Mouse (Mus musculus) embryonic facial prominence, embryonic 13.5 days (tissue): Measurements from ENCODE around the gene Abca3. TPM values are rescaled to one million over a fixed set of nuclear protein-coding genes. Genes with fewer than 3 reads are reported as not detected.
A peak's percentile ranks its signal among the peaks of the same experiment; 100 is the strongest.

Experiments used
- ATAC-seq: fragments of 200-750 bp; cut with Nextera tagmentation; 2 replicates; pipeline ENCODE4 v1.8.0; 2017; ENCODE audit warnings: low read depth; ENCODE audit not compliant: insufficient number of reproducible peaks, insufficient read depth, low FRiP score, low TSS enrichment
- H3K27ac ChIP-seq: fragments of 300-500 bp; sonication (generic); 2 replicates; pipeline ENCODE4 v1.5.1; 2015; ENCODE audit warnings: moderate library complexity, mild to moderate bottlenecking, inconsistent platforms
- H3K27me3 ChIP-seq: fragments of 300-500 bp; sonication (generic); 2 replicates; pipeline ENCODE4 v1.6.1; 2015; ENCODE audit warnings: mild to moderate bottlenecking, inconsistent platforms
- H3K36me3 ChIP-seq: fragments of 300-500 bp; sonication (generic); 2 replicates; pipeline ENCODE4 v1.6.1; 2015; ENCODE audit warnings: mild to moderate bottlenecking, inconsistent platforms
- H3K4me1 ChIP-seq: fragments of 300-500 bp; sonication (generic); 2 replicates; pipeline ENCODE4 v1.6.1; 2015; ENCODE audit warnings: inconsistent platforms
- H3K4me2 ChIP-seq: fragments of 300-500 bp; sonication (generic); 2 replicates; pipeline ENCODE4 v1.6.1; 2015; ENCODE audit warnings: moderate library complexity, mild to moderate bottlenecking, inconsistent platforms
- H3K4me3 ChIP-seq: fragments of 300-500 bp; sonication (generic); 2 replicates; pipeline ENCODE4 v1.5.1; 2015; ENCODE audit warnings: mild to moderate bottlenecking, inconsistent platforms
- H3K9ac ChIP-seq: fragments of 300-500 bp; sonication (generic); 2 replicates; pipeline ENCODE4 v1.6.1; 2015; ENCODE audit warnings: mild to moderate bottlenecking, inconsistent platforms
- H3K9me3 ChIP-seq: fragments of 300-500 bp; sonication (generic); 2 replicates; pipeline ENCODE4 v1.6.1; 2016; ENCODE audit warnings: inconsistent platforms
- WGBS: fragments of 180-500 bp; shearing (Covaris S2); methylation state at CpG from one replicate; pipeline ENCODE4 v1.1.7; 2015; ENCODE audit warnings: mixed read lengths; 5-methylcytosine and 5-hydroxymethylcytosine counted together
- polyA plus RNA-seq: library from polyadenylated mRNA; unstranded; fragments of >200 nt; fragmentation: Nextera tagmentation; extraction: Ambion mirVana; gene quantifications from 2 replicates; pipeline ENCODE4 v1.2.1, GENCODE M21; 2015

The Abca3 gene
- polyA plus RNA-seq, 1 experiment from 2014 or later = 5.3 TPM

- Histone ChIP-seq H3K27ac (no peak overlapping the region), H3K27me3 (peaks cover 34% of the 10 kb centered on the region), H3K4me2 (no peak overlapping the region), H3K4me3 (no peak overlapping the region), H3K9ac (no peak overlapping the region), H3K4me1 (peaks cover 21% of the 10 kb centered on the region), H3K9me3 (no peaks in the 10 kb centered on the region), H3K36me3 (no peaks in the 10 kb centered on the region)
- 86% methylated on average over 8 of the region's 8 CpGs for WGBS
- ATAC-seq = no peak
These were observed 3.5 kb downstream of the Abca3 start for GRCm38 (mm10) chr17:24355284-24355683.

- H3K4me1 ChIP-seq = no peaks in the 10 kb centered on the region
These were observed 7.3 kb downstream of the Abca3 start for GRCm38 (mm10) chr17:24359006-24359405.

GRCm38 (mm10) chr17:24359903-24360302 lies 8.2 kb downstream of the Abca3 start:
- Histone ChIP-seq H3K9ac (no peak overlapping the region), H3K4me3 (no peak overlapping the region), H3K36me3 (no peaks in the 10 kb centered on the region), H3K27ac (no peak overlapping the region), H3K9me3 (no peaks in the 10 kb centered on the region), H3K4me2 (no peak overlapping the region), H3K4me1 (no peaks in the 10 kb centered on the region), H3K27me3 (no peaks in the 10 kb centered on the region)
- WGBS = 75% methylated on average over 2 of the region's 2 CpGs
- no peak for ATAC-seq

More at GRCm38 (mm10) chr17:24359006-24359405, 7.3 kb downstream of the Abca3 start:
- Histone ChIP-seq H3K4me3 (no peak overlapping the region), H3K4me2 (no peak overlapping the region), H3K9me3 (no peaks in the 10 kb centered on the region), H3K27me3 (peaks cover 3% of the 10 kb centered on the region; the same call in 1 of the 2 replicates), H3K36me3 (no peaks in the 10 kb centered on the region), H3K27ac (no peak overlapping the region), H3K9ac (no peak overlapping the region)
- 88% methylated on average over 8 of the region's 8 CpGs for WGBS
- no peak for ATAC-seq

- 79% methylated on average over 8 of the region's 8 CpGs for WGBS
- no peak overlapping the region for H3K4me2 ChIP-seq
These were observed 9.1 kb downstream of the Abca3 start for GRCm38 (mm10) chr17:24360841-24361240.

GRCm38 (mm10) chr17:24361291-24361690 lies 9.5 kb downstream of the Abca3 start:
- Histone ChIP-seq H3K9me3 (no peaks in the 10 kb centered on the region), H3K27me3 (no peaks in the 10 kb centered on the region), H3K36me3 (no peaks in the 10 kb centered on the region), H3K4me2 (no peak overlapping the region), H3K4me3 (no peak overlapping the region), H3K9ac (no peak overlapping the region), H3K4me1 (no peaks in the 10 kb centered on the region), H3K27ac (no peak overlapping the region)
- ATAC-seq = no peak
- 86% methylated on average over 5 of the region's 5 CpGs for WGBS

More at GRCm38 (mm10) chr17:24360841-24361240, 9.1 kb downstream of the Abca3 start:
- no peak for ATAC-seq
- Histone ChIP-seq H3K27me3 (no peaks in the 10 kb centered on the region), H3K9ac (no peak overlapping the region), H3K9me3 (no peaks in the 10 kb centered on the region), H3K36me3 (no peaks in the 10 kb centered on the region), H3K4me1 (no peaks in the 10 kb centered on the region), H3K27ac (no peak overlapping the region), H3K4me3 (no peak overlapping the region)

GRCm38 (mm10) chr17:24362527-24362926 lies 10.8 kb downstream of the Abca3 start:
- H3K9me3 ChIP-seq = no peaks in the 10 kb centered on the region
- H3K4me1 ChIP-seq = no peaks in the 10 kb centered on the region
- no peak for ATAC-seq
- H3K27ac ChIP-seq = no peak overlapping the region
- H3K36me3 ChIP-seq = no peaks in the 10 kb centered on the region
- no peak overlapping the region for H3K9ac ChIP-seq
- WGBS = 79% methylated on average over 9 of the region's 9 CpGs
- H3K4me3 ChIP-seq = no peak overlapping the region
- no peak overlapping the region for H3K4me2 ChIP-seq
- H3K27me3 ChIP-seq = no peaks in the 10 kb centered on the region

DNA sequence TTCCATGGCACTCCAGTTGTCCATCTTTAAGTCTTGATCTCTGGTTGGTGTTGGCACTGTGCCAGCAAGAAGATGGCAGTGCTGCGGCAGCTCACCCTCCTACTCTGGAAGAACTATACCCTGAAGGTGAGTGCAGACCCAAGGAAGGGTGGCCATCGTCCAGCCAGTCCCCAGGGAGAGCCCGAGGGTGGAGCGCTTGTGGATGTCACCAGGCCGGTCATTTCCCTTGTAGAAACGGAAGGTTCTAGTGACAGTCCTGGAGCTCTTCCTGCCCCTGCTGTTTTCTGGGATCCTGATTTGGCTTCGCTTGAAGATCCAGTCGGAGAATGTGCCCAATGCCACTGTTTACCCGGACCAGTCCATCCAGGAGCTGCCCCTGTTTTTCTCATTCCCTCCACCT lies 12.7 kb downstream of the Abca3 start:
- no peaks in the 10 kb centered on the region for H3K36me3 ChIP-seq
- no peaks in the 10 kb centered on the region for H3K27me3 ChIP-seq
- H3K4me2 ChIP-seq = no peak overlapping the region
- H3K9ac ChIP-seq = no peak overlapping the region
- no peak for ATAC-seq
- WGBS = 86% methylated on average over 9 of the region's 9 CpGs
- H3K4me1 ChIP-seq = no peaks in the 10 kb centered on the region
- H3K4me3 ChIP-seq = no peak overlapping the region
- no peak overlapping the region for H3K27ac ChIP-seq
- no peaks in the 10 kb centered on the region for H3K9me3 ChIP-seq

DNA sequence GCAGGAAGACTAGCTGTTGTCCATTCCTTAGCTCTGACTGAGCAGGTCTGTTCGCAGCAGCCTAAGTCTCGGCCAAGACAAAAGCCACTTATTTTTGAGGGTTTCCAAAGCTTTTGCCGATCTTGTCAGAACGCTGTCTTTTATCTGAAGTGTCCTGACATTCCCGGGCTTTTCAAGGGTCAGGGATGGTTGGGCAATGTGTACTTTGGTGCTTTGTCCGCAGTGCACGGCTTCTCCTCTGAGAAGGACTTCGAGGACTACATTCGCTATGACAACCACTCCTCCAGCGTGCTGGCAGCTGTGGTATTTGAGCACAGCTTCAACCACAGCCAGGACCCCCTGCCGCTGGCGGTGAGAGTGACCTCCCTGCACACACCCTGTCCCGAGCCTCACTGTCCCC lies 14.1 kb downstream of the Abca3 start:
- Histone ChIP-seq H3K4me1 (no peaks in the 10 kb centered on the region), H3K27me3 (no peaks in the 10 kb centered on the region), H3K36me3 (no peaks in the 10 kb centered on the region), H3K27ac (no peak overlapping the region), H3K4me2 (no peak overlapping the region), H3K4me3 (no peak overlapping the region), H3K9ac (peak overlapping the region; percentile 4; the same call in 1 of the 2 replicates), H3K9me3 (no peaks in the 10 kb centered on the region)
- WGBS = 61% methylated on average over 13 of the region's 13 CpGs
- ATAC-seq = no peak

- Histone ChIP-seq H3K36me3 (no peaks in the 10 kb centered on the region), H3K27me3 (no peaks in the 10 kb centered on the region), H3K4me2 (no peak overlapping the region), H3K9ac (no peak overlapping the region), H3K4me1 (no peaks in the 10 kb centered on the region), H3K4me3 (no peak overlapping the region), H3K27ac (no peak overlapping the region), H3K9me3 (no peaks in the 10 kb centered on the region)
- ATAC-seq = no peak
- WGBS = 65% methylated on average over 5 of the region's 5 CpGs
These were observed 23.5 kb downstream of the Abca3 start for GRCm38 (mm10) chr17:24375094-24375712.

DNA sequence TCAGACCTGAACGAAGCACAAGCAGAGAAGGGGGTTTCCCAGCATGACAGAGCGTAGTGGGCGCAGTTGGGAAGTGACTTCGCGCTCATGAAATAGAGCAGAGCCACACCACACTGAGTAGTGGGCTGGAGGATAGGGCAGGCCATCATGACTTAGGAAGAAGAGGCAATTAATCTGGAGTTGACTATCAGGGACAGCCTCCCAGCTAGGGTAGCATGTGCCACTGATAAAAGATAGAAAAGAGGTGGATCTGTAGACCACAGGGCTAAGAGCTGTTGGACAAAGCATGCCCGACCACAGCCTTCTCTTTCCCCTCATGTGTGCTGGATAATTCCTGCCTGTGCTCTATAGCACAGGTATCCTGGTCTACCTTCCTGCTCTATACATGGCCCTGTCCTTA lies 24.1 kb downstream of the Abca3 start:
- Histone ChIP-seq H3K27ac (no peak overlapping the region), H3K36me3 (no peaks in the 10 kb centered on the region), H3K4me3 (no peak overlapping the region), H3K4me2 (no peak overlapping the region), H3K9me3 (no peaks in the 10 kb centered on the region), H3K27me3 (no peaks in the 10 kb centered on the region), H3K9ac (no peak overlapping the region), H3K4me1 (no peaks in the 10 kb centered on the region)
- ATAC-seq = no peak
- WGBS = 92% methylated on average over 6 of the region's 6 CpGs

- no peak overlapping the region for H3K4me3 ChIP-seq
- no peaks in the 10 kb centered on the region for H3K36me3 ChIP-seq
- no peaks in the 10 kb centered on the region for H3K27me3 ChIP-seq
- WGBS = 88% methylated on average over 2 of the region's 2 CpGs
- peak overlapping the region; percentile 4; the same call in 1 of the 2 replicates for H3K9ac ChIP-seq
- no peak overlapping the region for H3K27ac ChIP-seq
- no peaks in the 10 kb centered on the region for H3K9me3 ChIP-seq
- no peak overlapping the region for H3K4me2 ChIP-seq
- no peaks in the 10 kb centered on the region for H3K4me1 ChIP-seq
- no peak for ATAC-seq
These were observed 26.7 kb downstream of the Abca3 start for GRCm38 (mm10) chr17:24378496-24378895.

DNA sequence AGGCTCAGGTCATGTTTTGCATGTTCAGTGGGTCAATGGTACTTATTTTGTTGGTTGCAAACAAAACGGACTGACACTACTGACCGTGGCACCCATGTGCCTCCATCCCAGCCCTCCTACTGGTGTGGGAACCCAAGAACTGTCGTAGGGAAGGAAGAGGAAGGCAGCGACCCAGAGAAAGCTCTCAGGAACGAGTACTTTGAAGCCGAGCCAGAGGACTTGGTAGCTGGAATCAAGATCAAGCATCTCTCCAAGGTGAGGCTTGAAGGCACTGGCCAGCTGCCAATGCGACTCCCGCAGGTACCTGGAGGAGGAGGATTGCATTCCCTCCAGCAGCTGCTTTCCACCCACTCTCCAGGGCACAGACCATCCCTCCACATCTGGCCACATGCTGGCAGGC lies 32.0 kb downstream of the Abca3 start:
- no peak for ATAC-seq
- Histone ChIP-seq H3K36me3 (peaks cover 11% of the 10 kb centered on the region; the same call in 1 of the 2 replicates), H3K27ac (no peak overlapping the region), H3K9me3 (no peaks in the 10 kb centered on the region), H3K27me3 (no peaks in the 10 kb centered on the region), H3K4me1 (no peaks in the 10 kb centered on the region), H3K9ac (no peak overlapping the region; the same call in 1 of the 2 replicates), H3K4me2 (no peak overlapping the region), H3K4me3 (no peak overlapping the region)
- WGBS = 76% methylated on average over 8 of the region's 8 CpGs
